Mouse (Mus musculus): Measurements from ENCODE around the gene Ethe1. TPM values are rescaled to one million over a fixed set of nuclear protein-coding genes. Genes with fewer than 3 reads are reported as not detected.

Ethe1 gene
- total RNA-seq (2021): 10 to 100 TPM; 52.9 to 56.5 TPM

GRCm38 (mm10) chr7:24587330-24588105 lies at the start of gene Ethe1, which contains the start of gene Zfp575:
TSS of gene Ethe1 (plus strand) at chr7:24587543.
TSS of gene Zfp575 (minus strand) at chr7:24587641.
- intact Hi-C loops (cut with DNase I): no loop called here
- DNase-seq: peak; percentile 33 to 37

- intact Hi-C loops (cut with DNase I): no loop called here
- DNase-seq: no peak
These were observed 49.8 kb upstream of the Ethe1 start for GRCm38 (mm10) chr7:24537591-24537990.

- no peak for DNase-seq
- intact Hi-C loops (cut with DNase I): no loop called here
These were observed 49.2 kb upstream of the Ethe1 start for GRCm38 (mm10) chr7:24538154-24538553.

GRCm38 (mm10) chr7:24538701-24539100 lies 48.6 kb upstream of the Ethe1 start:
- DNase-seq: no peak
- intact Hi-C loops (cut with DNase I): no loop called here

GRCm38 (mm10) chr7:24539686-24540085 lies 47.7 kb upstream of the Ethe1 start:
- intact Hi-C loops (cut with DNase I): no loop called here
- no peak for DNase-seq

- intact Hi-C loops (cut with DNase I): no loop called here
- DNase-seq: no peak
These were observed 42.8 kb upstream of the Ethe1 start for GRCm38 (mm10) chr7:24544506-24544905.

GRCm38 (mm10) chr7:24546068-24546614 lies 41.2 kb upstream of the Ethe1 start, which contains the start of the genes Pinlyp and Xrcc1:
TSS of gene Pinlyp (minus strand) at chr7:24546118.
TSS of gene Xrcc1 (plus strand) at chr7:24546289.
- DNase-seq: no peak
- intact Hi-C loops (cut with DNase I): loop anchor here (2.0 to 5.0 kb wide), 3 partner anchors 39 to 74 kb away; partner anchors contain the start of gene Zfp428

- intact Hi-C loops (cut with DNase I): loop anchor here (1.0 to 5.0 kb wide), 4 partner anchors 18 to 75 kb away; partner anchors contain the start of gene Zfp428
- peak; percentile 97 to 98 for DNase-seq
These were observed 40.5 kb upstream of the Ethe1 start for GRCm38 (mm10) chr7:24546634-24547389.

GRCm38 (mm10) chr7:24547534-24548036 lies 39.8 kb upstream of the Ethe1 start:
- intact Hi-C loops (cut with DNase I): loop anchor here (1.0 to 5.0 kb wide), 4 partner anchors 18 to 75 kb away; partner anchors contain the start of gene Zfp428
- no peak for DNase-seq

GRCm38 (mm10) chr7:24551985-24552759 lies 35.2 kb upstream of the Ethe1 start:
- intact Hi-C loops (cut with DNase I): no loop called here
- no peak for DNase-seq

GRCm38 (mm10) chr7:24555786-24556185 lies 31.6 kb upstream of the Ethe1 start:
- DNase-seq: no peak
- intact Hi-C loops (cut with DNase I): loop anchor here (5.0 kb wide), 1 partner anchor 38 kb away; no protein-coding TSS in a partner anchor

- intact Hi-C loops (cut with DNase I): no loop called here
- DNase-seq: no peak
These were observed 25.9 kb upstream of the Ethe1 start for GRCm38 (mm10) chr7:24561450-24561849.

GRCm38 (mm10) chr7:24563191-24563836 lies 24.0 kb upstream of the Ethe1 start:
- no peak for DNase-seq
- intact Hi-C loops (cut with DNase I): no loop called here

GRCm38 (mm10) chr7:24563837-24564206 lies 23.5 kb upstream of the Ethe1 start:
- intact Hi-C loops (cut with DNase I): loop anchor here (1.0 kb wide), 1 partner anchor 90 kb away; no protein-coding TSS in a partner anchor
- DNase-seq: no peak

GRCm38 (mm10) chr7:24564607-24565265 lies 22.6 kb upstream of the Ethe1 start:
- intact Hi-C loops (cut with DNase I): loop anchor here (1.0 kb wide), 1 partner anchor 90 kb away; no protein-coding TSS in a partner anchor
- peak; percentile 62 to 81 for DNase-seq

- intact Hi-C loops (cut with DNase I): no loop called here
- DNase-seq: no peak
These were observed 21.7 kb upstream of the Ethe1 start for GRCm38 (mm10) chr7:24565627-24566026.

- intact Hi-C loops (cut with DNase I): no loop called here
These were observed 21.1 kb upstream of the Ethe1 start for GRCm38 (mm10) chr7:24566206-24566605.

GRCm38 (mm10) chr7:24568512-24568911 lies 18.8 kb upstream of the Ethe1 start:
- DNase-seq: no peak
- intact Hi-C loops (cut with DNase I): no loop called here

More at GRCm38 (mm10) chr7:24566206-24566605, 21.1 kb upstream of the Ethe1 start:
- no peak for DNase-seq

- intact Hi-C loops (cut with DNase I): no loop called here
- DNase-seq: no peak
These were observed 16.3 kb upstream of the Ethe1 start for GRCm38 (mm10) chr7:24571071-24571470.
